Mouse (Mus musculus): ENCODE measurements around the gene Plscr3.

The Plscr3 gene

DNA sequence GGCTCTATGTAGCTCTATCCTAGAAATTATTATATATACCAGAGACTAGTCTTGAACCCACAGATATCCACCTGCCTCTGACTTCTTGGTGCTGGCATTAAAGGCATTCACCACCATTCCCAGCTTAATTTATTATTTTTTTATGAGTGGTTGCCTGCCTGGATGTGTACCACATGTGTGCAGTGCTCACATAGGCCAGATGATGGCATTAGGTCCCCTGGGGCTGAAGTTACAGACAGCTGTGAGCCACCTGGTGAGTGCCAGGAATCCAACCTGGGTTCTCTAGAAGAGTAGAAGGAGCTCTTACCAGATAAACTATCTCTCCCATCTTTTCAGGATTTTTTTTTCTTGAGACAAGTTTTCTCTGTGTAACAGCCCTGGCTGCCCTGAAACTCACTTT is 35.9 kb upstream of the Plscr3 start:
- no peak for DNase-seq (ENCODE audit: low read depth, low spot score)
- Histone ChIP-seq H3K36me3 (ENCODE audit: control insufficient read depth, insufficient read depth, low read length, poor library complexity, severe bottlenecking) (no peaks in the 10 kb centered on the region), H3K27me3 (ENCODE audit: control insufficient read depth, insufficient read depth, low read length, poor library complexity, severe bottlenecking) (no peaks in the 10 kb centered on the region)

DNA sequence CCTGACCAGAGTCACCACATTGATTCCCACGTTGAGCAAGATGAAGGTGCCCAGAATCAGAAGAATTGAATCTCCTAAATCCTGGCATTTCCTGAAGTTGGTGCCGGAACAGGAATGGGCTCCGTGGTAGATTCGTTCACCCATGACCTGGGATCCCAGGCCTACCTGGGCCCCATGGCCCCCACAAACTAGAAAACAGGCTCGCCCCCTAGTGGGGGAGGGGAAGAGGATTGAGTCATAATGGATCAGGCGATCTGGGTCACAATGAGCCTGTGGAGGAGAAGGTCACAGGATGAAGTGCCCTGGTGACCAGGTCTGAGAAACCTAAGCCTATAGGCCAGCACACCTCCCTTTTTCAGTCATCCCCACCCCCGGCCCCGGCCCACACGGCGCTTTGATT is 31.0 kb upstream of the Plscr3 start, which contains the start of gene Gm39566:
TSS of gene Gm39566 (minus strand) at position 144 of the 400 bp plus-strand sequence.
- Histone ChIP-seq H3K27me3 (ENCODE audit: control insufficient read depth, insufficient read depth, low read length, poor library complexity, severe bottlenecking) (no peaks in the 10 kb centered on the region), H3K36me3 (ENCODE audit: control insufficient read depth, insufficient read depth, low read length, poor library complexity, severe bottlenecking) (no peaks in the 10 kb centered on the region)
- DNase-seq (ENCODE audit: low read depth, low spot score), result no peak

DNA sequence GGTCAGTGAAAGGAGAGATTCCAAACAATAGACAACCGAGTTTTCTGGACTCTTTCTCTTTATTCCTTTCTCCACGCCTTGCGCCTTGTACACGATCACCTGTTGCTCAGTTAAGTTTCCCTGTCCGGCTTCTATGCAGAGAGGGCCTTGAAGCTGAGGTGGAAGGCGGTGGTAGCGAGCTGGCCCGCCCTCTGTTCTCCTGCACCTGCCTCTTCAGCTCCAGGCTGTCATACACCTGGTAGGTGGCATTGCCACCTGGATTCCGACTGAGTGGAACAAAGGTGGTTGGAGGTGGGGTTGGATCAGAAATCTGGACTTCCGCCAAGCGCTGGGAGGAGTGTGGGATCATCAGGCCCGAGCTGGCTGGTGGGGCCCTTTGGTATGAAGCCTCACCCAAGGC is 29.7 kb upstream of the Plscr3 start:
- Histone ChIP-seq H3K27me3 (ENCODE audit: control insufficient read depth, insufficient read depth, low read length, poor library complexity, severe bottlenecking) (no peaks in the 10 kb centered on the region), H3K36me3 (ENCODE audit: control insufficient read depth, insufficient read depth, low read length, poor library complexity, severe bottlenecking) (no peaks in the 10 kb centered on the region)
- no peak for DNase-seq (ENCODE audit: low read depth, low spot score)

DNA sequence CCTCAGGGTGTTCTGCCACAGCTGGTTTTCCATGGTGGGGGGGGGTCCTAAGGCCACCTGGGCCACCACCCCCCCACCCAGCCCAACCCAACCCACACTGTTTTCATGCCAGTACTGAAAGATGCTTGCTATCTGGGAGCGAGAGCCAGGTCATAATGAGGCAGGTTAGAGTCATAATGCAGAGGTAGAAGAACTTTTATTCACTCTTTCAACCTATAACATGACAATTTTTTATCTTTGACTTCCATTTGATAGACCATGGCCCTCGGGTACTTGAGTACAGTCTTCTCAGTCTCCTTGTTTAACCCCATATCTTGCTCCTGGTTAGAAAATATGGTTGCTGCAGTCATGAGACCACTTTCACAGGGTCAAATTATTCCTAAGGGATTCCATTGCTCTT is 27.8 kb upstream of the Plscr3 start, which contains the start of gene Spem2:
TSS of gene Spem2 (minus strand) at position 101 of the 400 bp plus-strand sequence.
- Histone ChIP-seq H3K27me3 (ENCODE audit: control insufficient read depth, insufficient read depth, low read length, poor library complexity, severe bottlenecking) (no peaks in the 10 kb centered on the region), H3K36me3 (ENCODE audit: control insufficient read depth, insufficient read depth, low read length, poor library complexity, severe bottlenecking) (no peaks in the 10 kb centered on the region)
- DNase-seq (ENCODE audit: low read depth, low spot score), result no peak

DNA sequence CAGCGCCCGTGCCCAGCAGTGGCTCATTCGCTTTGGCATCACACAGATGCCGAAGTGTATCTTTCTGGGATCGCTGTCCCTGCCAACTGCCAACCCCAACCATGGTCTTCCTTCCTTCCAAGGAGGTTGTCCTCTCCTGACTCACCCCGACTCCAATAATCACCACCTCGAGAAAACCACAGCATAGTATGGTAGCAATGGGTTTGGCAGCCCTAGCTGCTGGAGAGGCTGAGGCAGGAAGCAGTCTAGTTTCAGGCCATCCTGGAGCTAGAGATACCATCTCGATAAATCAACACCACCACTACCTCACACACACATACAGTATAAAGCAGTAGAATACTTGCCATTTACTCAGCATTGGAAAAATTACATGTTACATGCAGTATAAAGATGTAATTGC is 27.3 kb upstream of the Plscr3 start:
- Histone ChIP-seq H3K27me3 (ENCODE audit: control insufficient read depth, insufficient read depth, low read length, poor library complexity, severe bottlenecking) (no peaks in the 10 kb centered on the region), H3K36me3 (ENCODE audit: control insufficient read depth, insufficient read depth, low read length, poor library complexity, severe bottlenecking) (no peaks in the 10 kb centered on the region)
- DNase-seq (ENCODE audit: low read depth, low spot score), result no peak

DNA sequence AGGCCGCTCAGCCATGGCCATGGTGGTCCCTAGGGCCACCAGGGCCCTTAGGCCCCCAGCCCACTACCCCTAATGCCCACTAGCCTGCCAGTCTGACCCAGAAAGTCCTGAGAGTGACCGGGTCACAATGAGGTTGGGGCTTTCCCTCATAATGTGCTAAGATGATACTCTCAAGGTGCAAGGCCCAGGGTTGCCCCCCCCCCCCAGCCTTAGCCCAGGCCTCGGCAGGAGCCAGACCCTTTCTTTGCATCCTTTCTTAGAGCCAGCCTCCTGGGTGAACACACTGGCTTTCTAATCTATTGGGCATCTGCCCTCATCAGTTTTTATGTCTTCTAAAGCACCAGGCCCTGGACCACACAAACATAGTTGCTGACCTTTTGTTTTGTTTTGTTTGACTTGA is 24.1 kb upstream of the Plscr3 start, which contains the start of gene Spem1:
TSS of gene Spem1 (minus strand) at position 101 of the 400 bp plus-strand sequence.
- DNase-seq (ENCODE audit: low read depth, low spot score), result no peak
- no peaks in the 10 kb centered on the region for H3K27me3 ChIP-seq (ENCODE audit: control insufficient read depth, insufficient read depth, low read length, poor library complexity, severe bottlenecking)
- H3K36me3 ChIP-seq (ENCODE audit: control insufficient read depth, insufficient read depth, low read length, poor library complexity, severe bottlenecking), result no peaks in the 10 kb centered on the region

DNA sequence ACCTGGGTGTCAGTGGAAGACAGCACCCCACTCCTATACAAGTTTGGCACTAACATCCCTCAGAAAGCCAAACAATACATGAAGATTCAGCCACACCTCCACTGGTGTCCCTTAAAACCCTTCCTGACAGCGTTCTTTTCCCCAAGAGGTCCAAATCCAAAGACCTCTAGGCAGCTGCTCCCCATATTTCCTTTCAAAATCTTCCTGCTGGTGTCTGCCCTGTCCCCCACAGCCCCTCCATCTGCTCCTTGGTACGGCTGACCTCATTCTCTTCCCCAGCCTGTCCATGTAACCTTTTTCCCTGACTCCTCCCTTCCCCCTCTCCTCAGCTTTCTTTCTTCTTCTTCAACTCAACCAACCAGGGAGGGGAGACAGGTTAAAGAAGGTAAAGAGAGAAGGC is 22.7 kb upstream of the Plscr3 start:
- no peak for DNase-seq (ENCODE audit: low read depth, low spot score)
- Histone ChIP-seq H3K27me3 (ENCODE audit: control insufficient read depth, insufficient read depth, low read length, poor library complexity, severe bottlenecking) (no peaks in the 10 kb centered on the region), H3K36me3 (ENCODE audit: control insufficient read depth, insufficient read depth, low read length, poor library complexity, severe bottlenecking) (no peaks in the 10 kb centered on the region)

DNA sequence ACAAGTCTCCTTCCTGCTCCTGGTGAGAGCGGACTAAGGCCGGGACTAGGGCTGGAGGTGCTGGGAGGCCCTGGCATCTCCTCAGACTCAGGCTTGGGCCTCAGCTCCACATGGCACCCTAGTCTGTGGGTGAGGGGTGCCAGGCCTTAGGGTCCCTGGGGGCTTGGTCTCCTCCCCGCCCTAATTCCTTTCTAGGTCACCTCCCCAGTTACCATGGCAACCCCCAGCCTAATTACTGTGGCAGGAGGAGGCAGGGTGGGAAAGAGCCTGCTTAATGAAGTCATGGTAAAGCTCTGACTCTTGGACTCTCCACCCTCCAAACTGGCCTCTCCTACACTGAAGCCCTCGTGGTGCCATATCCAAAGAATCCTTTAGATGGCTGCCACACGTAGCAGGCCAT is 17.3 kb upstream of the Plscr3 start:
- Histone ChIP-seq H3K36me3 (ENCODE audit: control insufficient read depth, insufficient read depth, low read length, poor library complexity, severe bottlenecking) (no peaks in the 10 kb centered on the region), H3K27me3 (ENCODE audit: control insufficient read depth, insufficient read depth, low read length, poor library complexity, severe bottlenecking) (no peaks in the 10 kb centered on the region)
- no peak for DNase-seq (ENCODE audit: low read depth, low spot score)

DNA sequence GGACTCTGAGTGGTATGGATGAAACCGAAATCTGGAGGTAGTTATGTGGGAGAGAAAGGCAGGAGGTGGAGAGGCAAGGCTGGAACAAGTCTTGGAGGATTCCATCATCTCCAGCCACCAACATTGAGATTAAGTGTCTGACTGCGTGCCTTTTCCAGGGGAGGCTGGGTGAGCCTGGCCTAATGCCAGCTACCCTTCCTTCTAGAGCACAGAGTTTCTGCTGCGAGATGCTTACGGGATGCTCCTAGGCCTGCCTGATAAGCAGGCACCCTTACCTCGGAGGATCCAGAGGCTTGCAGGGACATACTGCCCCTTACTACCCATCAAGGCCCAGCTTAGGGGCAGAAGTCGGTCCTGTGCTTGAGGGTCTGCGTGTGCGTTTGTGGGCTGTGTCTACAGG is 12.6 kb upstream of the Plscr3 start:
- H3K36me3 ChIP-seq (ENCODE audit: control insufficient read depth, insufficient read depth, low read length, poor library complexity, severe bottlenecking), result no peaks in the 10 kb centered on the region
- DNase-seq (ENCODE audit: low read depth, low spot score), result no peak
- H3K27me3 ChIP-seq (ENCODE audit: control insufficient read depth, insufficient read depth, low read length, poor library complexity, severe bottlenecking), result no peaks in the 10 kb centered on the region

DNA sequence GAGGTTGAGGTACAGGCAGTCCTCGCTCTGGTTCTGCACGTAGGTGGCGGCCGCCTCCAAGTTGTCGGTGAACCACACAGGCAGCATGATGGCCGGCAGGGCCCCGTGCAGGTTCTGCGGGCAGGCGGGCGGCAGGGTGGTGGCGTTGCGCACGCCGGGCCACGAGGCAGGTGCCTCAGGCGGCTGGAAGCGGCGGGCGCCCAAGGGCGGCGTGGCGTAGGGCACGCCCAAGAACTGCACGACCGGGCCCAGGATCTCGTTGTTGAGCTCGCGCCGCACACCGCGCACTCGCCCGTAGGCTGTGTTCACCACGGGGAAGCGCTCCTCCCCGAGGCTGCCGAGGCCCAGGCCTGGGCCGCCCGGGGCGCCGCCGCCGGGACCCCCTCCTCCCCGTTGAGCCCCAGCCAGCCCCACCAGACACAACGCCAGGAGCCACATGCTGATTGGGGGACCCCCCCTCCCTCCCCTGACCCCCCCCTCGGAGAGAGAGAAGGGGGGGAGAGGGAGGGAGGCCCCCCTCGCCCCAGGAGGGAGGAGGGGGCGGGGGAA is 12.1 kb upstream of the Plscr3 start:
- Histone ChIP-seq H3K36me3 (ENCODE audit: control insufficient read depth, insufficient read depth, low read length, poor library complexity, severe bottlenecking) (no peaks in the 10 kb centered on the region), H3K27me3 (ENCODE audit: control insufficient read depth, insufficient read depth, low read length, poor library complexity, severe bottlenecking) (no peaks in the 10 kb centered on the region)
- peak; percentile 67 for DNase-seq (ENCODE audit: low read depth, low spot score)

DNA sequence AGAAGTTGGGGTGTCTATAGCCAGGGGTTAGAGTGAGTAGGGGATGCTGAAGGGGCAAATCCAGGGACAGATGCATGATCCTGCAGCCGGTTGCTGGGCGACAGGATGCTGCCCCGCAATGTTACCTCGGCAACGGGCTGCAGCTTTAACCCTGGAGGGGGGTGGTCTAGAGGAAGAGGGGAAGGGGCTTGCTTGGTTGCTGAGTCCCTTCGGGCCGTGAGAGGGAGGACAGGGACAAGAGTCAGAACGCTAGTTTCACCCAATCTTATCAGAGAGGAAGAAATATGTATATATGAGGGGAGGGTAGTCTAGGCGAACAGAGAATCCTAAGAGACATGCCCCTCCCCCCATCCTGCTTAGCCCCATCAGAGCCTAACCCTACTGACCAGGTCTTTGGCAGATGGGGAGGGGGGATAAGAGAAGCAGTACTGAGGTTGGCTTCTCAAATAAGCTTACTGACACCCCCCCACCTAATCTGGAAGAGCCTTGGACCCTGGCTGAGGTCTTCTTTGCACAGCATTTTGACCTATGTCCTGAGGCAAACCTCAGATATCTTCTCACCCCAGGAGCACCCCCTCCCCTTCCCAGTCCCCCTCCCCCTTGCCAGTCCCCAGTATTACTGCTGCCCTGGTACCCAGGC is 10.7 kb upstream of the Plscr3 start:
- no peak for DNase-seq (ENCODE audit: low read depth, low spot score)
- H3K36me3 ChIP-seq (ENCODE audit: control insufficient read depth, insufficient read depth, low read length, poor library complexity, severe bottlenecking), result no peaks in the 10 kb centered on the region
- H3K27me3 ChIP-seq (ENCODE audit: control insufficient read depth, insufficient read depth, low read length, poor library complexity, severe bottlenecking), result no peaks in the 10 kb centered on the region

DNA sequence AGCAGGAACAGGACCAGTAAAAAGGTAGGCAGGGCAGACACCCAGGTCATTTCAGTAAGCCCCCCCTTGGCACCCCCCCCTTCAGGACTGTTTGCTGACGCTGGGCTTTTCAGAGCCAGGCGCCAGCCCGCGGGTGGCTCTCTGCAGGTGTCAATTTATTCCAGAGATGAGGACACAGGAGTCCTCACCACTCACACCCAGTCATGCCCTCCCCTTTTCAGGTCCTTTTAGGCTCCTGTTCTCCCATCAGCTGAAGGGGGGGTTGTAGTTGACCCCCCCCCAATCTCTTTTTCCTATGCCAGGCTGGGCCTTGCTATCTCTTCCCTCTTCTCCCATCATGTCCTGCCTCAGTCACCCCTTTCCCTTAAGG is 10.2 kb upstream of the Plscr3 start:
- DNase-seq (ENCODE audit: low read depth, low spot score), result peak; percentile 18
- Histone ChIP-seq H3K27me3 (ENCODE audit: control insufficient read depth, insufficient read depth, low read length, poor library complexity, severe bottlenecking) (no peaks in the 10 kb centered on the region), H3K36me3 (ENCODE audit: control insufficient read depth, insufficient read depth, low read length, poor library complexity, severe bottlenecking) (no peaks in the 10 kb centered on the region)

DNA sequence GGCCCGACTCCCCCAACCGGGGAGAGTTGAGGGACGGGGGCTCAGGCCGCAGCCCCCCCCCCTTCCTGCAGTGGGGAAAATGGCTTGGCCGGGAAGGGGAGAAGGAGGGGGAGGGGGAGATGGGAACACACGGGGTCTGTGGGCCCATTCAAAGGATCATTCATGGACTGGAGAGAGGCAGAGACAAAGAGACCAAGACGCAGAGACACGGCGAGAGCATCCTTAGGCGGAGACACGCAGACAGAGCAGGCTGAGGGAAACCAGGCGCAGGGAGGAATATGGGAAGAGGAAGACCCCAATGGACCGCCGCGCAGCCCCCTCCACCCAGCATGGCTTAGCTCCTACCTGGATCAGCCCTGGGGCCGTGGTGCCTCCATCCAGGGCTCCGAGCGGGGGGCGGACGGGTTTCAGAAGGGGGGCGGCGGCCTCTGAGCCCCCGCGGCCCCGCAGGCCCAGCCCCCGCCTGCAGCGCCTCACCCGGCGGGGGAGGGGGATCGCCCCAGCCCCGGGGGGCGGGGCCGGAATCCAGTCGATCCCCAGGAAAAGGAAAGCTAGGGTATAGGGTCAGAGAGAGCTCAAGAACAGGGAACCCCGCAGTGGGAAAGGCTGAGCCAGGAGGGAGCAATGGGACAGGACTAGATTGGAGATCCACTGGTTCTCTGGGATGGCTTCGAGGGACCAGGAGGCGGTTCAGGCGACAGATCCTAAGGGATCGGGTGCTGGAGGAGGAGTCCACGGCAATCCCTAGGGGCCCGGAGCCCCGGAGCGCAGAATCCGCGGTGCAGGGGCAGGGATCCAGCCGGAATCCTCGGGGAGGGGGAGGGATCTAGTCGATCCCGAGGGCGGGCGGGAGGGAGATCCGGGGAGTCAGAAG is 9.2 kb upstream of the Plscr3 start:
- no peaks in the 10 kb centered on the region for H3K27me3 ChIP-seq (ENCODE audit: control insufficient read depth, insufficient read depth, low read length, poor library complexity, severe bottlenecking)
- H3K36me3 ChIP-seq (ENCODE audit: control insufficient read depth, insufficient read depth, low read length, poor library complexity, severe bottlenecking), result no peaks in the 10 kb centered on the region
- DNase-seq (ENCODE audit: low read depth, low spot score), result peak; percentile 18

DNA sequence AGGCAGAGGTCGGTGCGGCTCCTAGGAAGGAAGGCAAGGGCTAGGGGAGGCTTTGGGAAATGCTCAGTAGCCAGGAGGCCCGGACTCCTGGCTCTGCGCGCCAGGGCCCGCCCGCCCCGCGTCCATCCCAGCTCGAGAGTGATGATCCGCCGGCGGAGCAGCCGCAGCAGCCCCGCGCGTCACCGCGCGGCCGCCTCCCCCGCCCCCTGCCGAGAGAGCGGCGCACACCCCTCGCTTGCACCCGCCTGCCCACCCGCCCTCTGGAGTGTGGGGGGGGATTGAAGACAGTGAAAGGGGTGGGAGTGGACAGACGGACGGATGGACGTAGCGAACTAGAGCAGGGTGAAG is 8.6 kb upstream of the Plscr3 start, which contains the start of gene Nlgn2:
TSS of gene Nlgn2 (minus strand) at position 181 of the 348 bp plus-strand sequence.
- no peak for DNase-seq (ENCODE audit: low read depth, low spot score)
- Histone ChIP-seq H3K27me3 (ENCODE audit: control insufficient read depth, insufficient read depth, low read length, poor library complexity, severe bottlenecking) (no peaks in the 10 kb centered on the region), H3K36me3 (ENCODE audit: control insufficient read depth, insufficient read depth, low read length, poor library complexity, severe bottlenecking) (no peaks in the 10 kb centered on the region)
